Mouse (Mus musculus) hindlimb bud, embryonic 11.5 days (tissue): ENCODE measurements at regions not wholly inside any gene's neighbourhood (a gene's known extent, or its start where the extent isn't known, plus 50 kb on each side); places are given as distances from the start of the nearest gene placed in this dataset.

ENCODE experiments used
- DNase-seq: peaks from one replicate; pipeline ENCODE4 v3.0.0-alpha.2; 2012; ENCODE audit warnings: low read depth, low spot score; ENCODE audit errors: extremely low spot score

DNA sequence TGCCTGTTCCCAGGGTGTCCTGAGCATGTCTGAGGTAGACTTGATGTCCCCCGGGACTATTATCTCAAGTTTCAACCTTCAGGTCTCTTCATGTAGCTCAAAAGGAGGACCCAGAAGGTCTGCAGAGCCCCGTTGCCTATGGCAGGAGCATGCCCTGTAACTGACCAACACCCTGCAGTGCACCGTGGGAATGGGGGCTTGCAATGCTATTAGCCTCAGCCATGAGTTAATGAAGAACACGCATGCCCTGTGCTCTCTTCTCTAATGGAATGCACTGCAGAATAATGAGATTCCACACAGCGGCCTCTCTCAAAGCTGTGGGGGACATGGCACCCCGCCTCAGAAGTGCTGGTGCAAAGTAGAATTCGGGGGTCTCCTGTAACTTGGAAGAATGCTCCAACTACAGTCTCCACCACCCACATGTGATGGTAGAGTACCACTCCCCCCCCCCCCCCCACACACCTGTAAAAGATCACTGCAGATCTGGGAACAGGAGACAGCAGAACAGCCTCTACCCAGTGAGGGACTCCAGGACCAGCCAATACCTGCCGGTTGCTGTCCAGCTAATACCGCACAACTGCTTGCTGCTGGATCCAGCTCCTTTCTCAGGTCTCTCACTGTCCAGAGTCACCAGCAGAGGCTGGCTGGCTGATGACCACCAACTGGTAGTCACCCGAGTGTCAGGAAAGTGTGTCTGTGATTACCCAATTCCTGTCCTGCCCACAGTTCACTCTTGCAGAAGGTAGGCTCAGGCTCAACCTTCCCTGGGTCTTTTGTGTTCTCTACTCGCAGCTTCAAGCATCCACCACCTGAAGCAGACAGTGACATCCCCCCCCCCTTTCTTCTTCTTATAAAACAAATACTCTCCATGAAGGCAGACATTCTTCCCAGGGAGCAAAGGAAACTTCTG lies 255.4 kb upstream of the Dio3 start:
- DNase-seq, result no peak

DNA sequence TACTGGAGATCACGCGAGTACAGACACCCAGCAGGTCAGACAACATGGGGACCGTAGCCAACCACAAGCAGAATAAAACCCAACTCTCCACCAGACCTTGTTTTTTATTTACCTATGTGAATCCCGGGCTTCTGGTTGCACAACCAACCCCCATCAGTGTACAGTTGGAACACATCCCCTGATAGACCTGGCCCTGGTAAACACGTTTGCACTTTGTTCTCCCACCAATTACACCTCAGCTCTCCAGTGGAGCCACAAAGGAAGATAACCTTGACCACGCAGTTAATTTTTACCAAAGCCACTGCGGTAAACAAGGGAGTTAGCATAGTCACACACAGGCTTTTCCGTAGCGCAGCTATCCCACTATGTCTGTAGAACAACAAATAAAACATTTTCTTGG lies 254.6 kb upstream of the Dio3 start:
- DNase-seq, result no peak

- no peak for DNase-seq
Measured at GRCm38 (mm10) chr12:110025171-110025570, 253.7 kb upstream of the Dio3 start.

- DNase-seq, result no peak
Measured at GRCm38 (mm10) chr12:110026033-110026750, 252.7 kb upstream of the Dio3 start.

GRCm38 (mm10) chr12:110027345-110027744 lies 251.5 kb upstream of the Dio3 start:
- no peak for DNase-seq

DNA sequence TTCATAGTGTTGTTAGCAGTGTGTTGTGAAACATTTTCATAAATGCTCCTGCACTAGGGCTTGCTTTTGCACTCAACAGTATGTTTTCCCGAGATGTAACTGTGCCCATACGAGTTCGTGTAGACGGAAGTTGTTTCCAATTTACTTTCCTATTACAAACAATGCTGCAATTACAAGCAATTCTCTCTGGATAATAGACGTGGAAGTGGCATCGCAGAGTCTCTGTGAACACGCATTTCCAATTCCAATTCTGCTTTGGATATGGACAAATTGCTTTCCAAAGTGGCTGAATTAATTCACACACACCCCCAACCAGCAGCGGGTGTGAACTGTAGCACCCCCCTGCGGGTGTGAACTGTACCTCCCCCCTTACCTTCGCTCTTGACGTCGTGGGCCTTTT lies 250.9 kb upstream of the Dio3 start:
- no peak for DNase-seq

- DNase-seq, result no peak
Measured at GRCm38 (mm10) chr12:110028646-110029045, 250.2 kb upstream of the Dio3 start.

GRCm38 (mm10) chr12:110031326-110031725 lies 247.5 kb upstream of the Dio3 start:
- peak; percentile 14 for DNase-seq

GRCm38 (mm10) chr12:110035171-110035570 lies 243.7 kb upstream of the Dio3 start:
- no peak for DNase-seq

- no peak for DNase-seq
Measured at GRCm38 (mm10) chr12:110040682-110041081, 238.2 kb upstream of the Dio3 start.

- no peak for DNase-seq
Measured at GRCm38 (mm10) chr12:110041782-110042181, 237.1 kb upstream of the Dio3 start.

GRCm38 (mm10) chr12:110044266-110044665 lies 234.6 kb upstream of the Dio3 start:
- DNase-seq, result no peak

GRCm38 (mm10) chr12:110044721-110045120 lies 234.1 kb upstream of the Dio3 start:
- no peak for DNase-seq

DNA sequence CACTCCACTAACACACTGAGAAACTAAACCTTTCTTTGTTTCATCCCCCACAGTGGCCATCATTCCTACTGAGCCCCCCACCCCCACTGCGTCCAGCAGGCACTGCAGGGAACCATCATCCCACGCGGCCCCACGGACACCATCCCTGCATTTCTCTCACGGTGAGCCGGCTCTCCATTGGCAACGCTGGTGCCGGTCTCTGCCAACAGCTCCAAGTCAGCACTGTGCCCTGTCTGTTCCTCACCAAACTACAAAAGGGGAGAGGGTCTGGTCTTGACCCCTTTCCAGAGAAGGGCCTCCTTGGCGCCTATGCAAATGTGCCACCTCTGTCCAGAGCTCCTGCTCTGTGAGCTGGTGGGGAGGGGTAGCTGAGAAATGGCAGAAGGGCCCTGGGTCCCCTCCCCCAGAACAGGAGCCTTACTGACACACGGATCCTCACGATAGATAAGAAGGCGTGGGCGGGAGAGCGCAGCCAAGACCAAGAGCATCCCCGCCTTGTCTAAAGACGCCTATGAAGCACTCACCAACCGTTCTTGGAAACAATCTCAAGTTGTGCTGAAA lies 233.0 kb upstream of the Dio3 start:
- DNase-seq, result no peak

- no peak for DNase-seq
Measured at GRCm38 (mm10) chr12:110046613-110047012, 232.3 kb upstream of the Dio3 start.

DNA sequence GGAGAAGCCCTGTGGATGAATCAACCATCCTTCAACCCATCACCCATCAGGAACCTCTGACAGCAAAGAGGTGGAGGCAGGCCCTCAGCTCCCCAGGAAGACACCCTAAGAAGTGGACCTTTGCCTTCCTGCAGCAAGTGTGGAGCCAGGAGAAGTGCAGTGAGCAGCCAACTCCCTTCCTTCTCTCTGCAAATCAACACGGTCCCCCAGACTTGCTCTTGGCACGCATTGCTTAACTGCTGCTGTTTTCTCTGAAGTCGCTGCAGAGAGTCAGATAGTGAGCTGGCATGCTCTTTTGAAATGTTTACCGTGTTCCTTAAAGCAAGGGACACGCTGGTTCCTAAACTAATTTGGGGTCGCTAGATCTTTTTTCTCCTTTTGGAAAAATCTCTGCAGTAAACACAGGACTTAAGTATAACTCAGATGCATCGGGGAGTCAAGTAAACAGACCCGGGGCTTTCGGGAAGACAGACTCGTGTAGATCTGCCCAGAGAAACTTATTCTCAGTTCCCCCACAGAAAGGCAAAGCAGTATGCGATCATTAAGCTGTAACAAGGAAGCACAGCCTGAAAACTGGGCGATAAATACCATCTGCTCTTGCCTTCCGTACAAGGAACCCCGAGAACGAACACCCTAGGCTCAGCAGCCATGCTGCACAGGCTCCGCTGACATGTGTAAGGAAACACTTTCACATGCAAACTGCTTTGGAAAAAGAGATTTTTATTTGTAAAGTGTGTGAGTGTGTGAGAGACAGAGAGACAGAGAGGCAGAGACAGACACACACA lies 231.2 kb upstream of the Dio3 start:
- no peak for DNase-seq

DNA sequence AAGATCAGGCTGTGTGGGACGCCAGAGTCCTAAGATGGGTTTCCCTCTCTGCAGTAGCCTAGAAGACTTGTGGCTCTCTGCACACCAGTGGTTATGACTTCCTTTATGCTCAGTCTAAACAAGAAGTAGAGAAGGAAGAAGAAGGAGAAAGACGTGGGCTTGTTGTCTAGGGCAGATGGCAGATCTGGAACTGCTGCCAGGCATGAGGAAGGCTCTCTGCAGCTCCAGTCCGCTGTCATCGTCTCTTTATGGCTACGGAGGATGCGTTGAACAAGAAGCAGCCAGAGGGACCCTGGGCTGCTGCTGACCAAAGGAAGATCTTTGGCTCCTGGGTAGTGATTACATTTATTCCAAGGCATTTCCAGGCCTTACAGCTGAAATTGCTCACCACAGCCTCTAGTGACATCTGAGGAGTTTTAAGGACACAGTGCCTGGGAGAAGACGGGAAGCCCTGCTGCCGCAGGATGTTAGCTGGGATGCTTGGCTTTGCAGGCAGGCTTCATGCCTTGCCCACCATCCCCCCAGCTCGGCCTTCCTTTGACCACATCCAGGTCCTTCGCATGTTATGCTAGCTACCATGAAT lies 229.6 kb upstream of the Dio3 start:
- no peak for DNase-seq

GRCm38 (mm10) chr12:110059321-110059720 lies 219.5 kb upstream of the Dio3 start:
- no peak for DNase-seq

- DNase-seq, result no peak
Measured at GRCm38 (mm10) chr12:110061961-110062360, 216.9 kb upstream of the Dio3 start.

DNA sequence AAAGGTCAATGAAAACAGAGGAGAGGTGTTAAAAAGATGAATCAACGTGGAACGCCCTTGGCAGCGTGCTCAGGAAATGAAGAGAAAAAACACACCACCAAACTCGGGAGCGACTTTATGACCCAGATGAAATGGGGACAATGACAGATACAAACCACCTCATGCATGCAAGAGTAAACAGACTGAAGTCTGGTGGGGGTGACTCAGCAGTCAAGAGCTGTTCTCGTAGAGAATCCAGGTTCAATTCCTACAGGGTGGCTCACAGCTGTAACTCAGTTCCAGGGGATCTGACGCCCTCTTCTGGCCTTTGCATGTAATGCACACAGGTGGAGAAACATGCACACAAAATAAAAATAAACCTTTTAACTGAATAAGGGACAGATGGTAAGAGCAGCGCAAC lies 215.9 kb upstream of the Dio3 start:
- DNase-seq, result no peak
